Mouse (Mus musculus) left cerebral cortex, postnatal 25 days (tissue): ENCODE results near the gene Arhgap32. TPM values are rescaled to one million over a fixed set of nuclear protein-coding genes. Genes with fewer than 3 reads are reported as not detected.

Experiments
- DNase-seq, 2 experiments: peaks; one replicate each; pipeline ENCODE4 v3.0.0; 2022; ENCODE audit warnings: low spot score in 2 of 2, mixed read lengths in 1 of 2
- intact Hi-C: fragments of 180-260 bp; cut with DNase I; formaldehyde crosslinking; loops from one replicate; pipeline ENCODE4 v1.15.1; 2025
- total RNA-seq, 2 experiments: library from RNA; stranded (reverse); gene quantifications; 2 replicates each; pipeline ENCODE4 v1.2.3; 2021

Gene Arhgap32
- total RNA-seq, 2 experiments from 2014 or later: 444 to 458 TPM

- no peak for DNase-seq
- intact Hi-C loops: no loop called here
Measured at GRCm38 (mm10) chr9:32136680-32137295, 20.9 kb downstream of the Arhgap32 start.

GRCm38 (mm10) chr9:32137697-32138426, 21.9 kb downstream of the Arhgap32 start:
- DNase-seq: no peak
- intact Hi-C loops: no loop called here

GRCm38 (mm10) chr9:32138616-32139015, 22.7 kb downstream of the Arhgap32 start:
- intact Hi-C loops: no loop called here
- DNase-seq: no peak

DNA sequence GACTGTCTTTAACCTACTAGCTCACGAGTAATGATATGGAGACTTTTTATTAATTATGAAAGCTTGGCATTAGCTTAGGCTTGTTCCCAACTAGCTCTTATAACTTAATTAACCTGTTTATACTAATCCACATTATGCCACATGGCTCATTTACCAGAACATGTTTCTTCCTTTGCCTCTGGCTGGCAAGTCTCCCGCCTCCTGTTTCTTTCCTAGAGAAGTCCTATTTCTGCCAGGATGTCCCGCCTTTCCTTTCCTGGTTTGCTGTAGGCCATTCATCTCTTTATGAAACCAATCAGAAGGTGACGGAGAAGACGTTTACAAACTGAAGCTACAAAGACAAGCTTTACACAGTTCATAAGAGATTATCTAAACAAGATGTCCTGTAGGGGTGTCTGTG, 23.7 kb downstream of the Arhgap32 start:
- no peak for DNase-seq
- intact Hi-C loops: no loop called here

- DNase-seq: no peak
- intact Hi-C loops: no loop called here
Measured at GRCm38 (mm10) chr9:32142834-32143233, 26.9 kb downstream of the Arhgap32 start.

DNA sequence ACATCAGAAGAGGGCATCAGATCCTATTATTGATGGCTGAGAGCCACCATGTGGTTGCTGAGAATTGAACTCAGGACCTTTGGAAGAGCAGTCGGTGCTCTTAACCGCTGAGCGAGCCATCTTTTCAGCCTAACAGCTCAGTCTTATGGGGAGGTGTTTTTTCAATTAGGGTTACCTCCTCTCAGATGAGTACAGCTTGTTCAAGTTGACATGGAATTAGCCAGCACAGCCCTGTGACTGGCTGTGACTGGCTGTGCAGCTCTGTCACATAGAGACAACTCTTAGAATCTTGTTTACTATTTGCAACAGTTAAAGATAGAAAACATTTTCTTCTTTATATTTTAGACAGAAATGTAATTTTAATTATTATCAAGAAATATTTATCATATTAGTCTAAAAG, 27.5 kb downstream of the Arhgap32 start:
- DNase-seq: no peak
- intact Hi-C loops: no loop called here

DNA sequence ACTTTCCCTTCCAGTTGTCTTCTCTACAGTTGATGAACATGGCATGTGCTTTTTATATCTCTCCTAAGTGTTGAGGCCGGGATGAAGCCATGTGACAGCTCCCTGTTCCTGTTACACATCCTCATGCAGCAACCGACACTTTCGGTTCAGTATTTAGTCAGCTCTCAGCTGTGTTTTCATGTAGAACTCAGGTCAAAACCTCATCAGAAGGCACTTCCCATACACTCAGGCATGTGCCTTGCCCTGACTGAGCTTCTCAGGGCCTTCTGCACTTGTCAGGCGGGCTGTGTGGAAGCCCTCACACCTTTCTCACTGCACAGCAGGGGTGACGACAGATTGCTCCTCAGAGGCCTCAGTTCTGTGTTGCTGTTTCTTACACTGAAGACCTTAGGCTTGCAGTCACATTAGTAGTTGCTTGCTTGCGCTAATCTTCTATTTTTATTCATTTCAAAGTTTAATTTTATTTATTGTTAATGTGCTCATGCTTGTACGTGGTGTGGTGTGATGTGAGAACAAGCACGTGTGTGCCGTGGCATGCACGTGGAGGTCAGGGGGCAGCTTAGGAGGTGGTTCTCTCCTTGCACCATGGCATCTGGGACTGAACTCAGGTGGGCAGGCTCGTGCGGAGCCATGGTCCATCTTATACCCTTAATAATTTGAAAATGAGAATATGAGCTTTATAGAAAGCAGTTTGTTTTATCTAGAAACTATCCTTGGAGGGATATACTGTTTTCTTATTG, 30.5 kb downstream of the Arhgap32 start:
- peak in 1 of 2 experiments; percentile 45 for DNase-seq
- intact Hi-C loops: no loop called here

DNA sequence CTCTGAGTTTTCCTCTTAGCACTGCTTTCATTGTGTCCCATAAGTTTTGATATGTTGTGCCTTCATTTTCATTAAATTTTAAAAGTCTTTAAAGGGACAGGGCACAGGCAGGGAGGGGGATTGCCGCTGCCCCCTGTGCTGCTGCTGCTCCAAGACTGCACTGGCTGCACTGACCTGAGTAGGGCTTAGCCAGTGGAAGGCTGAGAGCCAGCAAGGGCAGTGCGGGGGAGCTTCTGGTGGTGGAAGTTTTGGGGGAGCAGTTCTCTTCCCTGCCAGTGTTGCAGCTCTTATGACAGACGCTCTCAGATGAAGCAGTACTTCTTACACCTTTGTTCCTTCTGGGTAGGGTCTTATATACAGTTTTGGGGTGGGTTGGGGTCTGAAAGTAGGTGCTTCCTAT, 33.3 kb downstream of the Arhgap32 start:
- intact Hi-C loops: no loop called here
- DNase-seq: no peak

- intact Hi-C loops: loop anchor here (10.0 kb wide), 1 partner anchor 205 kb away; no protein-coding TSS in a partner anchor
- DNase-seq: no peak
Measured at GRCm38 (mm10) chr9:32149836-32150642, 34.1 kb downstream of the Arhgap32 start.

DNA sequence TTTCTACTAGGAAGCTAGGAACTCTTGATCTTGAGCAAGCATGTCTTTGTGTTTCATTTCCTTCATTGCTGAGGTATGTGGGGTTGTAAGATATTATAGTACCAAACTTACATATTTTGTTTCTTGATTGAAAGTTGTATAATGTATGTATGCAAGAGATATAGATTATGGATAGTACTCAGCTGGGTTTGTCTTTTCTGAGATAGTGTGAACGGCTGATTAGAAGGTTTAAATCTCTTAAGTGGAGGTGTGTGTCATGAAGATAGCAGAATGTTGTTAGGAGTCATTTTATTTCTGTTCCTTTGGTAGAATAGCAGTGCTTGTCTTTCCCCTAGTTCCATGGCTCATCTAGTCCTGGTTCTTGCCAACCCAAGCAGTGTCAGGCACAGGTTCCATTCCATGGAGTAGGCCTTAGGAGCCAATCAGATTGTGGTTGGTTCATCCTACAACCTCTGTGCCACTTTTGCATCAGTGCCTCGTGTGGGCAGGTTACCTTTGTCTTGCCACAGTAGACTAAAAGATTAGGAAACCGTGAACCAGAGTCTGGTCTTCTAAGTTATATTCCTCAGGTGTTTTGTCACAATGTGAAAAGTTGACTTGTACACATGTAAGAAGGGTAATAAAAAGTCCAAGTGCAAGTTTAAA, 38.9 kb downstream of the Arhgap32 start:
- no peak for DNase-seq
- intact Hi-C loops: loop anchor here (5.0 to 10.0 kb wide), 2 partner anchors 123 to 210 kb away; no protein-coding TSS in a partner anchor

GRCm38 (mm10) chr9:32156706-32157105, 40.8 kb downstream of the Arhgap32 start:
- DNase-seq: no peak
- intact Hi-C loops: loop anchor here (5.0 to 10.0 kb wide), 2 partner anchors 124 to 212 kb away; no protein-coding TSS in a partner anchor

GRCm38 (mm10) chr9:32157201-32157600, 41.3 kb downstream of the Arhgap32 start:
- intact Hi-C loops: loop anchor here (5.0 to 10.0 kb wide), 2 partner anchors 125 to 212 kb away; no protein-coding TSS in a partner anchor
- no peak for DNase-seq

DNA sequence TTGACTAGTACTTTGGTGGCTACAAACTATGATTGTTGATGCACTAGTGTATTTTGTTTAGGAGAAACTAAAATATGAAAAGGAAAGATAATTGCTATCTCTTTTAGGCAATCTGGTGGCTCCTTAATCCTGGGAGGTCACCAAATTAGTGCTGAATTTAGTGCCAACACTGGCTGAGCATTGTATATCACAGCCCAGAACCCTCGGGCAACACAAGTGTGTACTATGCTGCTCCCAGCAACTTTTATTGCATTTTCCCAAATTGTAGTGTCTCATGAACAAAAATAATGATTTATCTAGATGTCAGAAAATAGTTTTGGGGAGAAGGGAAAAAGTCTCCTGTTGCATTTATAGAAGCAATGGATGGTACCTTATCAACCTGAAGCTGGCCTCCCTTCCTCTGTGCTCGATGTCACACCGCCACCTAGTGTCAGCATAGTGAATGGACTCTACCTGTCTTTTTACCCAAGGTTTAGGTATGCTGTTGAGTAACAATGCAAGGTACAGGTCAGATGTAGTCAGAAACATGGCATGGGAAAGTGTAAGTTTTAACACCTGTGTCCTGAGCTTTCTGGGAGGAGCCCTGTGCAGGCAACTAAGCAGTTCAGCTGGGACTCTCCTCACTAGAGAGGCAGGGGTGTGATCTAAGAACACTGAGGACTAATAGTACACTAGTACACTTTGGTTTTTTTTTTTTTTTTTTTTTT, 43.1 kb downstream of the Arhgap32 start:
- intact Hi-C loops: loop anchor here (1.0 to 10.0 kb wide), 3 partner anchors 127 to 214 kb away; no protein-coding TSS in a partner anchor
- DNase-seq: peak; percentile 67 to 71

GRCm38 (mm10) chr9:32159724-32160123, 43.8 kb downstream of the Arhgap32 start:
- DNase-seq: no peak
- intact Hi-C loops: loop anchor here (1.0 to 10.0 kb wide), 4 partner anchors 127 to 595 kb away; no protein-coding TSS in a partner anchor

DNA sequence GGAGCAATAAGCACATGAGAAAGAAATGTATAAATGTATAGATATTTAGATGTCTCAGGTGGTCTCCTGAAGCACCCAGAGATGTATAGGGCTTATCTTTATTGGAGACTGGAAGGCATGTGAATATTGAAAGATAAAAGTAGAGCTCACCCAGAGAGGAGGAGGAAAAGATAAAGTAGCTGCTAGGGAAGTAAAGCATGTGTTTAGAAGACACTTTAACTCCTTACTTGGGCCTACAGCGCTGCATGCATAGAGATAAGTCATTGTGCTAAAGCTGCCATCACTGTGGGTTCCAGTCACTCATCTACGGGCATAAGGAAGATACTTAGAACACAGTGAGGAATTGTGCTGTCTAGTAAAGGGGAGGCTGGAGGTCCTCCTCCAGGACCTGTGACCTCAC, 46.9 kb downstream of the Arhgap32 start:
- DNase-seq: no peak
- intact Hi-C loops: loop anchor here (10.0 kb wide), 1 partner anchor 598 kb away; no protein-coding TSS in a partner anchor

DNA sequence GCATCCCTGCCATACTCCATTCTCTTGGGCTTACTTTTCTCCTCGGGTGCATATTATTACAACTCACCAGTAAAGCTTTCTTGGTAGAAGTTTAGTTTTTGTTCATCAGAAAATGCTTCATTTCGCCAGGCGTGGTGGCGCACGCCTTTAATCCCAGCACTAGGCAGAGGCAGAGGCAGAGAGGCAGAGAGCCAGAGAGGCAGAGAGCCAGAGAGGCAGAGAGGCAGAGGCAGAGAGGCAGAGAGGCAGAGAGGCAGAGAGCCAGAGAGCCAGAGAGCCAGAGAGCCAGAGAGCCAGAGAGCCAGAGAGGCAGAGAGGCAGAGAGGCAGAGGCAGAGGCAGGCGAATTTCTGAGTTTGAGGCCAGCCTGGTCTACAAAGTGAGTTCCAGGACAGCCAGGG, 47.9 kb downstream of the Arhgap32 start:
- intact Hi-C loops: loop anchor here (10.0 kb wide), 1 partner anchor 599 kb away; no protein-coding TSS in a partner anchor
- DNase-seq: peak in 1 of 2 experiments; percentile 48

GRCm38 (mm10) chr9:32168546-32169137, 52.7 kb downstream of the Arhgap32 start:
- no peak for DNase-seq
- intact Hi-C loops: loop anchor here (10.0 kb wide), 1 partner anchor 604 kb away; no protein-coding TSS in a partner anchor

- DNase-seq: no peak
- intact Hi-C loops: no loop called here
Measured at GRCm38 (mm10) chr9:32170713-32171112, 54.8 kb downstream of the Arhgap32 start.
